Mouse (Mus musculus): ENCODE results near the gene Gas2l3.

Gas2l3 gene

DNA sequence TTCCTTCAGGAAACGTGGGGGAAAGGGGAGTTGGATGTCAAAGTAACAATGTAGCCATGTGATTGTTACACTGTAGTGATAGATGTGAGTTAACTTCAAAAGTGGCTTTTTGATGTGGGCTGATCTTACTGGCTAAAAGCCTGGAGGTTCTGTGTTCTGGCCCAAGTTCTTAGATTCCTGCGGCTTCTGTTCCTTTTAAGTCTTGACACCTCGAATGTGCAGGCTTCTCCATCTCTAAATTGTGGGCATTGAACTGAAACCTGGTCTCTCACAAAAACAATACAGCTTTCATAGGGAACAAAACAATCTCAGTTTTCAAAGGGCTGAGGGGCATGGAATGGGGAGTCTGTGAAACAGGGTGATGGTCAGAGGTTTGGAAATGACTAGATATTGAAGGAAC is 614 bp upstream of the Gas2l3 start:
- no peak for DNase-seq (ENCODE audit: low read depth, low spot score)

DNA sequence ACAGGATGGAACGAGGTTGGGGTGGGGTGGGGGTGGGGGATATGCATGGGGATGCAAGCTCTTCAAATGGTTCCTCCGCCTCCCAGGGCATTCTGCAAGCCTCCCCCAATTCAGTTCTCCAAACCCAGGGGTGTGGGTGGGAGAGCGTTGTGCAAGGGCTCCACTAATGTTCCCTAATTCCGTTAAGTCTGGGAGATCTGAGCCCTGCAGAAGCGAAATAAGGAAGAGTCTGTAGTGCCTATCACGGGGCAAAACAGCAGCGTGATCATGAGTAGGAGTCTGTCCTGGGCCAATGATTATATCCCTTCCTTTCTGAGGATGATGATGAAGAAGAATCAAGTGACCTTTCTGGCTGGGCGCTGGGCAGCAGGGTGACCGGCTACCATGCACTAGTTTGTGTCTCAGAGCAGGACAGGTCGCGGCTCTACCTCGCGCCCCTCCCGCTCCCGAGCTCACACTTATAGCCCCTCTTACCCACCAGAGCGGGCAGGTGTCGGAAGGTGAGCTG is 598 bp downstream of the Gas2l3 start:
- no peak for DNase-seq (ENCODE audit: low read depth, low spot score)

- no peak for DNase-seq (ENCODE audit: low read depth, low spot score)
Observed at GRCm38 (mm10) chr10:89442640-89443039, 1.1 kb downstream of the Gas2l3 start.

DNA sequence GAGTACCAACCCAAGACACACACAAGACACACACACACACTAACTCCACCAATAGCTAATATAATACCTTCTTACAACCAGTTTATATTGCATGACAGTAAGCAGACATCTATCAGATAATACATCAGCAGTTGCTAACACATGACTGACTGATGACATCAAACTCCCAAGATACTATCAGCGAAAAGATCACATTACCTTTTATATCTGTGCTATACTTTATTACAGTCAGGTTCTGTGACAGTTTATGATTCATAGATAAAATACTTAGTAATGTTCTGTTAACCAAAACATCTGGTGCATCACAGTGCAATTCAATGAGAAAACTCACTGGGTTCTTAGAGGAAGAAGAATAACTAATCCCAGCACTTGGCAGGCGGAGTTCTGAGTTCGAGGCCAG is 1.8 kb downstream of the Gas2l3 start:
- DNase-seq (ENCODE audit: low read depth, low spot score) = no peak

- no peak for DNase-seq (ENCODE audit: low read depth, low spot score)
Observed at GRCm38 (mm10) chr10:89439380-89439779, 4.4 kb downstream of the Gas2l3 start.

DNA sequence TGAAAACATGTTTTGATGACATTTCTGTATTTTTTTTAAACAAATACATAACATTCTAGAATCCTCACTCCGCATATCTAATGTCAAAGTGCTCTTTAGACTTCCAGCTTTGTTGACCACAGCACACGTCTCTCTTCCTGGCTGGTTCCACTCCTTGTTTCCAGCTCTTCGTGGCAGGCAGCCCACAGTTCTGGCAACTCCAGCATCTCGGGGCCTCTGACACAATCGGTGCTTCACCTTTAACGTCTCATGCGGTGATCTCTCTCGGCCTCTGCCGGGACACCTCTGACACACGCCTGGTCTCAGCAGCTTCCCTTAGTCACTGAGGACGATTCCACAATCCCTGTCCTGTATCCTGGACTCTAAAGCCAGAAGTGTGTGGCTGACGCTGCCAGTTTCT is 5.8 kb downstream of the Gas2l3 start:
- DNase-seq (ENCODE audit: low read depth, low spot score) = no peak

DNA sequence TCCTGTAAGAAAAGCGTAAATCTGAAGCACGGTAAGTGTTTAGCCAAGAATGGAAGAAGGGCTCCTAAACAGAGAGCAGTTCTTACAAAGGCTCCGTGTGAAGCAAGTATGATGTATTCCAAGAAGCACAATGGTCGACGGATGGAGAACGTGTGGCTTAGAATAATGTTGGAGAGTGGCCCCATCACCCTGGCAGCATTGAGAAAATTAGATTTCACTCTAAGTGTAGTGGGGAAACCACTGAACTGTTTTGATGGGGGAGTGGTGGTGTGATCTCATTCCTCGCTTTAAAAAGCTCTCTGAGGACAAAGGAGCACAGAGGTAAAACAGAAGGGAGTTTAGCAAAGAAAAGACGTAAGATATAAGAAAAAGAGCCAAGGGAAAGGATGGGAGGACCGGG is 6.3 kb downstream of the Gas2l3 start:
- no peak for DNase-seq (ENCODE audit: low read depth, low spot score)

DNA sequence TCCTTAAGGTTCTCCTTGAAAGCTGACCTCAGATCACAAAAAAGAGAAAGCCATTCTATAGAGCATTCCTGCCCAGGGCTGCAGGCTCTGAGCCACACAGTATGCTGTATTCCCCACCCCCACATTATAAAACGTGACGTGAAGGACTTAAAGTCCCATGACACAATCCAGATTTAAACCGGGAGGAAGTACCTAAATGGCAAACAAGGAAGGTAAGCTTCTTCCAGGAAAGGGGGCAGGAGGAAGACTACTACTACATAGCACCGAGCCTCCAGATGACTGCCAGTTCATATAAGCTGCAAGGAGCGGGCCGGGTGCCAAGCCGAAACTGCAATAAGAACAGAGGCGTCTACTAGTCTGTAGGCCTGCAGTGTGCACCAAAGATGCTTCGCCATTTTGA is 7.8 kb downstream of the Gas2l3 start:
- DNase-seq (ENCODE audit: low read depth, low spot score) = no peak

GRCm38 (mm10) chr10:89435413-89435812 is 8.4 kb downstream of the Gas2l3 start:
- no peak for DNase-seq (ENCODE audit: low read depth, low spot score)

DNA sequence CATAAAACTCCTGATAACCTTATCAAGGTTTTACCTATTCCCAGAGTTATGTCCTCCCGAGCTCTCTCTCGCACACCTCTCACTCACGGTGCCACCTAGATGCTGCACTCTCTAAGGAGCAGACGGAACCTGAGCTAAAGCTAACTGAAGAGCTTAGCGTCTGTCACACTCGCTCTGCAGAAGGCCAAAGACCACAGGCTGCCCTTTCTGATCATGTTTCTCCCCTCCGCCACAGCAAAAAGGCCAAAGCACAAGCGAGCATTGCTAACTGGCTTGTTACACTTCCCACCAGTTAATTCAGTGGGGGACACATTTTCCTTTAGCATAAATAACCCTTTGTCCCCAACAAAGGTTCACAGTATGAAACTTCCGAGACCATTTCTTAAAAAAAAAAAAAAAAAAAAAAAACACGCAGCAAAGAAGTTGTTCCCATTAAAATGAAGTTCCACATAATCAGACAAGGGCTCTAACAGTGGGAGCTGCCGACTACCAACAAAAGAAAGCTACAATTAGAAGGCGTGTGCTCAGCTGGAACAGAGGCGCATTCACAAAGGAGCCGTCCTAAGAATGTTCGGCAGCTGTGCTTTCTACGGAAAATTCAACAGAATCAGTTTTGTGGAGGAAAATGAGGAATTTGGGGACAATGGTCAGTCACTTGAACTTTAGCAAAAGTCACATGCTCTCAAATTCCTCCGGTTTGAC is 9.1 kb downstream of the Gas2l3 start:
- DNase-seq (ENCODE audit: low read depth, low spot score) = no peak

GRCm38 (mm10) chr10:89432743-89433142 is 11.0 kb downstream of the Gas2l3 start:
- no peak for DNase-seq (ENCODE audit: low read depth, low spot score)

- DNase-seq (ENCODE audit: low read depth, low spot score) = no peak
Observed at GRCm38 (mm10) chr10:89430751-89431150, 13.0 kb downstream of the Gas2l3 start.

DNA sequence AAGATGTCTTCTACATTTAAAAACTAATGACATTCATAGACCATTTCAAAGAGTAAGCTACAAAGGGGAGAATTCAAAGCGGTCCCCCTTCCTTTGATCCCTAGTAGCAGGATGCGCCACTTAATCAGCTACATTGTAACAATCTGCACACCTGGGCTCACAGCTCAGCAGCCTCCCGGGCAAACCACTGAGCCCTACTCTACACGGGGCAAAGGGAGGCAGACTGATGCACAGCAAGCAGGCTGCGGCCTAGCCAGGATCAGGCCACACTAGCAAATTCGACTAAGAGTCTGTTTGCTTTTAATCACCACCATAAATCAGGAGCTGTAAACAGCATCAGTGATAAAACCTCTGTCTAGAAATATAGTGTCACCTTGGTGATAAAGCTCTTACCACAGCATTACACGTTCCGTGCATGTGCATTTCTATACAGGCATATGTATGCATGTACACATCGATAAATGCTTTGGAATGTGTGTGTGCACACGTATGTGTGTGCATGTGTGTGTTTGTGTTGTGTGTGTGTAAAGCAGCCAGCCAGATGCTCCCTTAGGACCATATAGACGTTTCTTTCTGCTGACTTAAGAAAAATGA is 18.9 kb downstream of the Gas2l3 start:
- no peak for DNase-seq (ENCODE audit: low read depth, low spot score)

DNA sequence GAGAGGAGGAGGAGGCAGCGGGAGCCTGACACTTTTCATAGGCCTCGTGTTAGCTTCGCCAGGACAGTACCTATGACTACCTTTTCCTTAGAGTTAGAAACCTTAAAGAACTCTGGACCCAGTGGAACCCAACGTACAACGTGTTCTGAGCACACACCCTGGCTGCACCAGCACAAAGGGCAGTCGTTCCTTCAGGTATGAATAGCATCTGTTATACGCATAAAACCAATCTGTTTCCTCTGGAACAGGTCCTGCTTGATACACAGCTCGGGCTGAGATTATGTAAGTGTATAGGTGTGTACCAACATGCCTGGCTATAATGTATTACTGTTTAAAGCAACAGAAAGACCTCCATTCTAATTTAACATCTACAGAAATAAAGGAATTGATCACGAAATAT is 19.6 kb downstream of the Gas2l3 start:
- DNase-seq (ENCODE audit: low read depth, low spot score) = no peak

DNA sequence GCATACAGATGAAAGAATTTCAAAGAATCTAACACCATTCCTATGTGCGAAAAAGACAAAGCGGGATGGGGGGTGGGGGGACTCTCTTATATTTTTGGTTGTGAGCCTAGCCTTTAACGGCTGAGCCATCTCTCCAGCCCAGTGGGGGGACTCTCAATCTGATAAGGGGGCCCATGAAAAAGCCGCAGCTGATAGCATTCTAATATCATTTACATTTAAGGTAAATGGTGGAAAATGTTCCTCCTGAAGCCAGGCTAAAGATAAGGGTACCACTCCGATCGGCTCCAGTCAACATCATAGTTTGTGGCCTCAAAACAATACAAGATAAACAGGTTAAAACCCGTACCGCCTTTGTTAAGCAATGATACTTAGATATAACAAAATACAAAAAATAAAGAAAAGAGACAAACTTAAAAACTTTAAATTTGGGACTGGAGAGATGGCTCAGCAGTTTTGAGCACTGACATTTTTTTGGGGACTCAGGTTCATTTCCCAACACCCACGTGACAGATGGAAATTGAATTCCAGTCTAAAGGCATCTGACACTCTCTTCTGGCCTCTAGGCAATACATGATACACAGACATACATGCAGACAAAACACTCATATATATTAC is 20.5 kb downstream of the Gas2l3 start:
- DNase-seq (ENCODE audit: low read depth, low spot score) = no peak

DNA sequence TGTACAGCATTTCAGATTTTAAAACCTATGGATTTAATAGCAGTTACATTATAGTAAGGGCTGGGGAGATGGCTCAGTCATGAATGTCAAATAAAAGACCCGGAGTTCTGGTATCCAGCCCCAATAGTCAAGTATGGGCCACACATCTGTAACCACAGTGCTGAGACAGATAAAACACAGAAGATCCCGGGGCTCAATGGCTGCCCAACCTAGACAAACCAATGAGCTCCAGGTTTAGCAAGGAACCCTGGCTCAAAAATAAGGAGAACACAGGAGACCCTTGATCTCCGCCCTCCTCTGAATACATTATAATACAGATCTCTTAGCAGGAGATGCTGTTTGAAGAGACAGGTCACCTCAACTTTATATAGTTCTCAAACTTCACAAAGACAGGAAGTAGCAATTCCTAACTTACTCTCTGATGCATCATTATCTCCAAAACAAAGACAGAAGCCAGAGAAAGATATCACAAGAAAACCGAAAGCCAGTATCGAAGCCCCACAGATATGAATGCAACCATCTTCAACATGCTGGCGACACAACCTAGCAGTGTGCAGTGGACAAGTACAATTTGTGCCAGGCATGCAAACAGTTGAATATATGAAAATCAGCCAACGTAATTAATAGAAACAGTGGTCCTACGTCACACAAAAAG is 21.1 kb downstream of the Gas2l3 start:
- no peak for DNase-seq (ENCODE audit: low read depth, low spot score)

- DNase-seq (ENCODE audit: low read depth, low spot score) = no peak
Observed at GRCm38 (mm10) chr10:89417966-89418365, 25.8 kb downstream of the Gas2l3 start.

GRCm38 (mm10) chr10:89415478-89415877 is 28.3 kb downstream of the Gas2l3 start:
- no peak for DNase-seq (ENCODE audit: low read depth, low spot score)

DNA sequence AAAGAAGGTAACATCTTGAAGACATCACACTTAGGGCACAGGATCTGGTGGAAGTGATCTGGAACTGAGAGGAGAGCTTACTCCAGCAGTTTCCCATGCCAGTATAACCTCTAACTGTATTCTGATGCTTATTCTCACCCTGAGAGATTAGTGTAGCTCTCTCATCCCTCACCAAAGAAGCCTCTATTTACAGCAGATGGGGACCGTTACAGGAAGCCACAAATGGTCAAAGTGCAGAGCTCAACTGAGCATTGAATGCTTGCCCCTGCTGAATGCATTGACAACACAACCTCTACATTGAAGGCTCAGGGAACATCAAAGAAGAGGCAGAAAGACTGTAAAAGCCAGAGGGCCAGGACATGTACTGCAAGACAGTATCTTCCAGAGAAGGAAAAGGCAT is 36.2 kb downstream of the Gas2l3 start:
- DNase-seq (ENCODE audit: low read depth, low spot score) = no peak

DNA sequence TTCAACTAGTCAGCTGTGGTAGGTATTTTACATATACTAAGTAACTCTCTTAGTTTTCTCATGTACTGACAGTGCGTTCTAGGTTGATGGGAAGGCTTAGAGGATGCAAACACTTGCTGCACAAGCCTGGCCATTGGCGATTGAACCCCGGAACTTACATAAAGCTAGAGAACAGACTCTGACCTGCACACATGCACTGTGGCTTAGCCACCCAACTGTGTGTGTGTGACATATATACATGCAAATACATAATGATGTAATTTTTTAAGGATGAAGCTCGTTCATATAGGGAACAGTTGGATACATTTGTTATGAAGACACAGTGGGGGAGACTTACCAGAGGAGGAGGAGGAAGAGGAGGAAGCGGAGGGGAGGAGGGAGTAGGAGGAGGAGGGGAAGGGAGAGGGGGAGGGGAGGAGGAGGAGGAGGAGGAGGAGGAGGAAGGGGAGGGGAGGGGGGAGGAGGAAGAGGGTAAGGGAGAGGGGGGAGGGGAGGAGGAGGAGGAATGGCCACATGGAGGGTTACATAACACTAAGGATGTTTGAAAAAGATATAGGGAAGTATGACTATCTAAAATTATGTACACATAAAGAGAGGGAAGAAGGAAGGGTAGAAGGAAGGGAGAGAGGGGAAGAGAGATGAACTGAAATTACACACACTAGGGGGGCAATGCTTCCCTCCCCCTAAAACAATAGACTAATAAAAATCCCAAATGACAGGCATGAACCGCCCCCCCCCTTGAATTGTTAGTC is 36.9 kb downstream of the Gas2l3 start:
- no peak for DNase-seq (ENCODE audit: low read depth, low spot score)

- no peak for DNase-seq (ENCODE audit: low read depth, low spot score)
Observed at GRCm38 (mm10) chr10:89404936-89405335, 38.8 kb downstream of the Gas2l3 start.

Data from retina, postnatal 7 days (tissue).